Mouse (Mus musculus) lung, postnatal 4 days (tissue): ENCODE data around the gene Icam1.
"Not testable (repeated sequence)": the region's sequence is repeated elsewhere in the genome, so short reads cannot be mapped to it uniquely, and the experiment has no call there.

ENCODE experiments used
- DNase-seq, 2 experiments: peaks; one replicate each; pipeline ENCODE4 v3.0.0; 2021

The Icam1 gene

GRCm38 (mm10) chr9:21022726-21023125, 6.9 kb downstream of the Icam1 start:
- DNase-seq = no peak

- DNase-seq = peak; percentile 74 to 85
Measured at GRCm38 (mm10) chr9:21025258-21025810, 9.5 kb downstream of the Icam1 start.

GRCm38 (mm10) chr9:21026849-21027248, 11.1 kb downstream of the Icam1 start:
- peak in 1 of 2 experiments; percentile 44 for DNase-seq

- no peak for DNase-seq
Measured at GRCm38 (mm10) chr9:21027774-21028290, 12.0 kb downstream of the Icam1 start.

- no peak for DNase-seq
Measured at GRCm38 (mm10) chr9:21028560-21029110, 12.8 kb downstream of the Icam1 start.

GRCm38 (mm10) chr9:21029291-21030054, 13.7 kb downstream of the Icam1 start, which contains the start of gene Icam4:
Gene Icam4, plus strand, starts transcription at chr9:21029373.
- DNase-seq = peak; percentile 87 to 90

- peak in 1 of 2 experiments; percentile 32 for DNase-seq
Measured at GRCm38 (mm10) chr9:21030055-21030600, 14.3 kb downstream of the Icam1 start.

GRCm38 (mm10) chr9:21030781-21031250, 15.0 kb downstream of the Icam1 start:
- peak; percentile 91 to 92 for DNase-seq

- DNase-seq = peak; percentile 75 to 79
Measured at GRCm38 (mm10) chr9:21031251-21031895, 15.6 kb downstream of the Icam1 start.

- DNase-seq = no peak
Measured at GRCm38 (mm10) chr9:21031896-21032351, 16.1 kb downstream of the Icam1 start, which contains the start of gene Icam5. Gene Icam5, plus strand, starts transcription at chr9:21032073.

GRCm38 (mm10) chr9:21032491-21032890, 16.7 kb downstream of the Icam1 start:
- no peak for DNase-seq

- DNase-seq = peak; percentile 88 to 92
Measured at GRCm38 (mm10) chr9:21033136-21033535, 17.4 kb downstream of the Icam1 start.

GRCm38 (mm10) chr9:21034481-21035085, 18.8 kb downstream of the Icam1 start:
- DNase-seq = no peak

- no peak for DNase-seq
Measured at GRCm38 (mm10) chr9:21035586-21035985, 19.8 kb downstream of the Icam1 start.

- no peak for DNase-seq
Measured at GRCm38 (mm10) chr9:21036161-21036560, 20.4 kb downstream of the Icam1 start.

- no peak for DNase-seq
Measured at GRCm38 (mm10) chr9:21036666-21037065, 20.9 kb downstream of the Icam1 start.

- DNase-seq = peak; percentile 73 to 84
Measured at GRCm38 (mm10) chr9:21037481-21037891, 21.7 kb downstream of the Icam1 start.

- DNase-seq = no peak
Measured at GRCm38 (mm10) chr9:21039779-21040178, 24.0 kb downstream of the Icam1 start.

- DNase-seq = no peak
Measured at GRCm38 (mm10) chr9:21041308-21041707, 25.5 kb downstream of the Icam1 start.

GRCm38 (mm10) chr9:21043563-21043962, 27.8 kb downstream of the Icam1 start:
- no peak for DNase-seq

GRCm38 (mm10) chr9:21044785-21045184, 29.0 kb downstream of the Icam1 start:
- DNase-seq = not testable (repeated sequence)

- DNase-seq = no peak
Measured at GRCm38 (mm10) chr9:21045235-21045634, 29.4 kb downstream of the Icam1 start.
